ENCODE assay signal across 20 mouse cellular contexts in the genomic region with DNA sequence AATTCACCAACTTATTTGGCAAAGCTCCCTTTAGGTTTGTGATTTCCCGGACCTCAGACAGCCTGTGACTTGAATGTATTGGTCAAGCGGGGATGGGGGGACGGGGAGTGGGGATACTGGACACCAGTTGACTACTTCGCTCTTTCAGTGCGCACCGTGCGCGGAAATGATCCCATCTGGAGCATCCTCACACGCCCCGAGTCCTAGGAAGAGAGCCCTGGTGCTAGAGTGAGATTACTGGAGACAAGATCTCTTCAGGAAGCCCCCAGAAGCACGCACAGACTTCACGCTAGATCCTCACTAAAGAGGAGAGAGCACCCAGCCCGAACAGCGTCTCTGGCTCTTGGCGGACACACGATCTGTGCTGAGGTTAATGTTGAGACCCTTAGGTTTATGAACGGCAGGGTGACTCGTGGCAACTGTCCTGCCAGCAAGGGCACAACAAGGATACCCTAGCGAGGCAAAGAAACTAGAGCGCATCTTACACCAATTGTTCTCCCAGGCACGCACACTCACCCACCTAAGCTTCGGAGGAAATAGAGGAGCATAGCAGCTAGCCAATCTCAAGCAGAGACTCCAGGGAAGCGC. TPM values are rescaled to one million over a fixed set of nuclear protein-coding genes. Genes with fewer than 3 reads are reported as not detected.
A peak's percentile ranks its signal among the peaks of the same experiment; 100 is the strongest.
DNase-seq lines count a peak whose midpoint lies in the region; ATAC-seq and TF ChIP-seq lines count a peak whose summit lies in the region.
"Had no signal": no experiment of that assay in that cellular context is flagged by ENCODE, and none has a peak within 500 bp of the region (broad histone marks: within the 10 kb centered on the region; RNA-seq: fewer than 3 reads in every experiment).

No protein-coding gene starts in this region.

- 0 out of 4 replicates have a peak overlapping the region, but pooled peaks of 1 of the 2 experiments have one; percentile 22 for H3K4me3 ChIP-seq in heart, embryonic 14.5 days (ENCODE audit: control insufficient read depth in 1 of 2, insufficient read depth in 1 of 2, low read depth in 1 of 2, low read length in 2 of 2)
- peak overlapping the region; percentile 63 for H3K4me3 ChIP-seq in E14TG2a.4 (replicated peaks; ENCODE audit: low read length)
- 0 out of 2 replicates have a peak overlapping the region, but pooled peaks have one; percentile 7 for H3K4me3 ChIP-seq in limb, embryonic 13.5 days
- H3K4me3 ChIP-seq in kidney, embryonic 14.5 days (ENCODE audit: low read length): no peak overlapping the region
- H3K4me3 ChIP-seq: neural tube, embryonic 13.5 days had no signal

- no peak for ATAC-seq in heart, embryonic 14.5 days (ENCODE audit: insufficient number of reproducible peaks, insufficient read depth, low FRiP score, low read depth)
- no peak for ATAC-seq in limb, embryonic 13.5 days (ENCODE audit: low FRiP score, low read depth)
- no peak for ATAC-seq in kidney, embryonic 14.5 days (ENCODE audit: low FRiP score, low TSS enrichment)

- H3K27me3 ChIP-seq in heart, embryonic 14.5 days (ENCODE audit: control insufficient read depth, insufficient read depth, low read length): peaks cover 98% of the 10 kb centered on the region
- H3K27me3 ChIP-seq in E14TG2a.4 (ENCODE audit: insufficient read depth, low read length): peaks cover 97% of the 10 kb centered on the region
- peaks cover 97% of the 10 kb centered on the region for H3K27me3 ChIP-seq in limb, embryonic 13.5 days
- H3K27me3 ChIP-seq in kidney, embryonic 14.5 days (ENCODE audit: control insufficient read depth, insufficient read depth, low read length): peaks cover 93% of the 10 kb centered on the region

- DNase-seq in heart, adult 18-20 months: no peak
- DNase-seq in embryo, embryonic 11 days: peak; percentile 30
- no peak for DNase-seq in left cerebral cortex, postnatal 25 days (ENCODE audit: low spot score in 2 of 2)
- DNase-seq in frontal cortex, postnatal 10 days (ENCODE audit: low spot score in 2 of 2): no peak
- DNase-seq: B cell, adult 2 months; cerebellum, adult 11-12 months; heart, postnatal 4 days; kidney, adult 18-20 months; spleen, adult 18-20 months had no signal

- no peak overlapping the region for H3K9ac ChIP-seq in heart, embryonic 14.5 days (ENCODE audit: low read length)
- H3K9ac ChIP-seq in limb, embryonic 13.5 days: no peak overlapping the region
- no peak overlapping the region for H3K9ac ChIP-seq in kidney, embryonic 14.5 days (ENCODE audit: low read depth, low read length)
- H3K9ac ChIP-seq: neural tube, embryonic 13.5 days had no signal

- TF ChIP-seq CTCF in E14TG2a.4 (conservative IDR thresholded peaks at IDR 0.05; ENCODE audit: low read length): no peak

- H3K9me3 ChIP-seq in heart, embryonic 14.5 days (ENCODE audit: control insufficient read depth, low read length): no peaks in the 10 kb centered on the region
- no peaks in the 10 kb centered on the region for H3K9me3 ChIP-seq in E14TG2a.4 (ENCODE audit: low read length)
- no peaks in the 10 kb centered on the region for H3K9me3 ChIP-seq in limb, embryonic 13.5 days
- no peaks in the 10 kb centered on the region for H3K9me3 ChIP-seq in kidney, embryonic 14.5 days (ENCODE audit: control insufficient read depth, low read length)
- H3K9me3 ChIP-seq: neural tube, embryonic 13.5 days had no signal

- H3K36me3 ChIP-seq in heart, embryonic 14.5 days (ENCODE audit: control insufficient read depth, insufficient read depth, low read length): no peaks in the 10 kb centered on the region
- H3K36me3 ChIP-seq in E14TG2a.4 (ENCODE audit: insufficient read depth, low read length): no peaks in the 10 kb centered on the region
- no peaks in the 10 kb centered on the region for H3K36me3 ChIP-seq in limb, embryonic 13.5 days
- no peaks in the 10 kb centered on the region for H3K36me3 ChIP-seq in kidney, embryonic 14.5 days (ENCODE audit: control insufficient read depth, insufficient read depth, low read length)
- H3K36me3 ChIP-seq: neural tube, embryonic 13.5 days had no signal

- intact Hi-C loops in left cerebral cortex, postnatal 25 days (cut with DNase I): no loop called here

- H3K4me1 ChIP-seq in heart, embryonic 14.5 days (ENCODE audit: control insufficient read depth in 2 of 2, insufficient read depth in 2 of 2, low read length in 2 of 2): no peaks in the 10 kb centered on the region
- peaks cover 29% of the 10 kb centered on the region for H3K4me1 ChIP-seq in E14TG2a.4 (replicated peaks; ENCODE audit: low read depth, low read length)
- H3K4me1 ChIP-seq in limb, embryonic 13.5 days: 0 out of 2 replicates have a peak, but pooled peaks cover 7% of the 10 kb centered on the region
- H3K4me1 ChIP-seq in kidney, embryonic 14.5 days (ENCODE audit: control insufficient read depth, insufficient read depth, low read length): no peaks in the 10 kb centered on the region
- H3K4me1 ChIP-seq: neural tube, embryonic 13.5 days had no signal

- H3K27ac ChIP-seq in heart, embryonic 14.5 days (replicated peaks in 1 of 2; ENCODE audit: control insufficient read depth in 1 of 2, insufficient read depth in 1 of 2, low read depth in 2 of 2, low read length in 2 of 2): no peak overlapping the region
- no peak overlapping the region for H3K27ac ChIP-seq in limb, embryonic 13.5 days
- H3K27ac ChIP-seq in kidney, embryonic 14.5 days (ENCODE audit: low read depth, low read length): no peak overlapping the region
- H3K27ac ChIP-seq: neural tube, embryonic 13.5 days had no signal

- WGBS in heart, embryonic 14.5 days: under 1% methylated on average over 23 of the region's 23 CpGs
- 1% methylated on average over 23 of the region's 23 CpGs for WGBS in limb, embryonic 13.5 days
- WGBS in kidney, embryonic 14.5 days: 1% methylated on average over 23 of the region's 23 CpGs

- peak overlapping the region; percentile 50 for H3K4me2 ChIP-seq in heart, embryonic 14.5 days (ENCODE audit: low read length)
- H3K4me2 ChIP-seq in limb, embryonic 13.5 days (replicated peaks): peak overlapping the region; percentile 45; the same call in 1 of the 2 replicates
- no peak overlapping the region for H3K4me2 ChIP-seq in kidney, embryonic 14.5 days (replicated peaks; ENCODE audit: low read depth, low read length)

RNA-seq across cellular contexts. Expression of a gene that starts 8.8 kb away (rescaled TPM):
- polyA plus RNA-seq in heart, embryonic 14.5 days (2014; fragmentation: Nextera tagmentation; extraction: Ambion mirVana): not detected in 2 replicates
- not detected for total RNA-seq in heart, adult 18-20 months (2021)
- polyA plus RNA-seq in limb, embryonic 13.5 days (2015; fragmentation: Nextera tagmentation; extraction: Ambion mirVana): 5.2 and 5.7 TPM in 2 replicates
- not detected for total RNA-seq in left cerebral cortex, postnatal 25 days (2021)
- not detected in 2 replicates for polyA plus RNA-seq in kidney, embryonic 14.5 days (2014; fragmentation: Nextera tagmentation; extraction: Ambion mirVana)
- total RNA-seq: heart, postnatal 4 days; layer of hippocampus, adult 18-20 months; left cerebral cortex, adult 8-10 months had no signal
- polyA plus RNA-seq: frontal cortex, adult 2 months; gonadal fat pad, adult 2 months; lung, embryonic 16.5 days; thymus, postnatal 0 days had no signal

RNA-seq across cellular contexts. Expression of a gene that starts 47.5 kb away (rescaled TPM):
- 46.3 and 51.0 TPM in 2 replicates for polyA plus RNA-seq in heart, embryonic 14.5 days (2014; fragmentation: Nextera tagmentation; extraction: Ambion mirVana)
- total RNA-seq in heart, adult 18-20 months (2021): 100 to 1,000 TPM in 1 of 2 experiments, 10 to 100 TPM in 1; 96.6 to 108 TPM
- polyA plus RNA-seq in limb, embryonic 13.5 days (2015; fragmentation: Nextera tagmentation; extraction: Ambion mirVana): 87.4 and 90.1 TPM in 2 replicates
- 10 to 100 TPM; 82.1 to 83.5 TPM for total RNA-seq in left cerebral cortex, postnatal 25 days (2021)
- polyA plus RNA-seq in kidney, embryonic 14.5 days (2014; fragmentation: Nextera tagmentation; extraction: Ambion mirVana): 59.7 and 61.8 TPM in 2 replicates
